In the genomic region with DNA sequence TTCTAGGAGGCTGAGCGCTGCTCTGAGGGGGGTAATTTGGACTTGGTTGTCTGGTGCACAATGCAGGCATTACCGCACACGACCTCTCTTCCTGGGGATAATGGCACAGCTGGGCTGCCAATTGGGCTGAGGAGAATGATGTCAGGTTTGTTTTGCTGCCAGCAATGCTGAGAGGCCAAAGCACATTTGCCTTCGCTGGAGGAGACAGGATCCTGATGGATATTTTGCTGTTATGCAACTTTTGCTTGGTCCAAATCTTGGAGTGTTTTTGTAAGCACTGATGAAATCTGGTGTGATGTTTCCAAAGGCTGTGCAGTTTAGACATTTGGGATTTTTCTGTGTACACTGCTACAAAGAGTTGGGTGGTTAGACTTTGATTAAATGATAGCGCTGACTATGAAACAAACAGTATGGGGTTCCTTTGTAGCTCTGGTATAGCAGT, we compare ENCODE assay signal across 11 mouse cellular contexts. TPM values are rescaled to one million over a fixed set of nuclear protein-coding genes. Genes with fewer than 3 reads are reported as not detected.
DNase-seq lines count a peak whose midpoint lies in the region; ATAC-seq and TF ChIP-seq lines count a peak whose summit lies in the region.
"Had no signal": no experiment of that assay in that cellular context is flagged by ENCODE, and none has a peak within 500 bp of the region (broad histone marks: within the 10 kb centered on the region; RNA-seq: fewer than 3 reads in every experiment).

No protein-coding gene starts in this region.

- no peak overlapping the region for H3K9ac ChIP-seq in heart, adult 2 months (ENCODE audit: low read depth, low read length)
- no peak overlapping the region for H3K9ac ChIP-seq in lung, embryonic 14.5 days
- H3K9ac ChIP-seq: heart, embryonic 13.5 days; stomach, embryonic 15.5 days had no signal

- TF ChIP-seq POLR2A in heart, adult 2 months (IDR thresholded peaks at IDR 0.05; ENCODE audit: insufficient read depth, low read depth, low read length), result no peak

- H3K27ac ChIP-seq in heart, adult 2 months, result peak overlapping the region; percentile 0; the same call in 1 of the 2 replicates
- H3K27ac ChIP-seq in heart, embryonic 10.5 days, result no peak overlapping the region
- no peak overlapping the region for H3K27ac ChIP-seq in lung, embryonic 14.5 days (ENCODE audit: low read depth)
- H3K27ac ChIP-seq: heart, embryonic 13.5 days; stomach, embryonic 15.5 days had no signal

- H3K27me3 ChIP-seq in heart, adult 2 months (ENCODE audit: control insufficient read depth, insufficient read depth, low read length), result no peaks in the 10 kb centered on the region
- H3K27me3 ChIP-seq in heart, embryonic 10.5 days (ENCODE audit: insufficient read depth, poor library complexity, severe bottlenecking), result no peaks in the 10 kb centered on the region
- H3K27me3 ChIP-seq in lung, embryonic 14.5 days (ENCODE audit: insufficient read depth, low read length), result no peaks in the 10 kb centered on the region
- H3K27me3 ChIP-seq: heart, embryonic 13.5 days; stomach, embryonic 15.5 days had no signal

- no peaks in the 10 kb centered on the region for H3K9me3 ChIP-seq in heart, embryonic 10.5 days
- H3K9me3 ChIP-seq in lung, embryonic 14.5 days (ENCODE audit: low read depth, low read length), result no peaks in the 10 kb centered on the region
- H3K9me3 ChIP-seq: stomach, embryonic 15.5 days had no signal

- 57% methylated on average over 5 of the region's 5 CpGs for WGBS in heart, adult 2 months
- WGBS in heart, embryonic 10.5 days, result 87% methylated on average over 5 of the region's 5 CpGs
- WGBS in lung, embryonic 14.5 days, result 65% methylated on average over 5 of the region's 5 CpGs

- peak; percentile 67 to 84 for DNase-seq in heart, adult 2 months
- no peak for DNase-seq in heart, embryonic 10.5 days (ENCODE audit: low spot score)
- peak; percentile 85 for DNase-seq in cerebellum, adult 11-12 months
- DNase-seq in gastrocnemius, postnatal 25 days, result peak; percentile 15
- DNase-seq in lung, embryonic 14.5 days, result peak; percentile 82
- no peak for DNase-seq in thymus, postnatal 10 days (ENCODE audit: low spot score in 2 of 2)
- DNase-seq in adrenal gland, adult 18-20 months (ENCODE audit: low spot score in 2 of 2), result no peak
- DNase-seq in embryo, embryonic 9.5 days (ENCODE audit: extremely low spot score), result no peak

- ATAC-seq in lung, embryonic 14.5 days (ENCODE audit: insufficient read depth), result peak; percentile 87

- no peaks in the 10 kb centered on the region for H3K79me2 ChIP-seq in heart, adult 2 months (replicated peaks; ENCODE audit: control insufficient read depth, insufficient read depth, low read length)

- no peak overlapping the region for H3K4me3 ChIP-seq in heart, adult 2 months
- no peak overlapping the region for H3K4me3 ChIP-seq in heart, embryonic 10.5 days
- H3K4me3 ChIP-seq in lung, embryonic 14.5 days (ENCODE audit: low read depth, low read length), result no peak overlapping the region
- H3K4me3 ChIP-seq: heart, embryonic 13.5 days; myocyte; stomach, embryonic 15.5 days had no signal

- H3K4me1 ChIP-seq in heart, adult 2 months (ENCODE audit: control insufficient read depth, insufficient read depth, low read length), result peaks cover 2% of the 10 kb centered on the region
- peaks cover 9% of the 10 kb centered on the region for H3K4me1 ChIP-seq in heart, embryonic 10.5 days
- H3K4me1 ChIP-seq in lung, embryonic 14.5 days (ENCODE audit: insufficient read depth), result no peaks in the 10 kb centered on the region
- H3K4me1 ChIP-seq: stomach, embryonic 15.5 days had no signal

- TF ChIP-seq EP300 in heart, adult 2 months (IDR thresholded peaks at IDR 0.05; ENCODE audit: insufficient read depth, low read depth, low read length), result 0 out of 2 replicates have a peak, but pooled peaks have one; percentile 31

- no peaks in the 10 kb centered on the region for H3K36me3 ChIP-seq in heart, adult 2 months (ENCODE audit: control insufficient read depth, insufficient read depth, low read length)
- H3K36me3 ChIP-seq in heart, embryonic 10.5 days, result no peaks in the 10 kb centered on the region
- no peaks in the 10 kb centered on the region for H3K36me3 ChIP-seq in lung, embryonic 14.5 days (ENCODE audit: insufficient read depth)
- H3K36me3 ChIP-seq: heart, embryonic 13.5 days; stomach, embryonic 15.5 days had no signal

- H3K4me2 ChIP-seq in lung, embryonic 14.5 days, result no peak overlapping the region
- H3K4me2 ChIP-seq: heart, embryonic 13.5 days; stomach, embryonic 15.5 days had no signal

- TF ChIP-seq CTCF in heart, adult 2 months (IDR thresholded peaks at IDR 0.05), result no peak
- no peak for TF ChIP-seq CTCF in lung, embryonic 14.5 days (IDR thresholded peaks at IDR 0.05; ENCODE audit: low read depth)

- intact Hi-C loops in heart, adult 2 months (cut with DNase I), result loop anchor here (10.0 kb wide), 1 partner anchor 74 kb away; no protein-coding TSS in a partner anchor

RNA-seq across cellular contexts. Expression of a gene that starts 46.8 kb away (rescaled TPM):
- not detected for total RNA-seq in heart, adult 2 months (2021)
- not detected in 2 replicates for polyA plus RNA-seq in heart, adult 2 months (2012; rRNA removed)
- polyA plus RNA-seq in heart, embryonic 10.5 days (2016; fragmentation: Nextera tagmentation; extraction: Ambion mirVana), result 1.6 and 2.5 TPM in 2 replicates
- not detected for total RNA-seq in gastrocnemius, postnatal 25 days (2021)
- 0.16 and 0.30 TPM in 2 replicates for polyA plus RNA-seq in lung, embryonic 14.5 days (2014; fragmentation: Nextera tagmentation; extraction: Ambion mirVana)
- not detected for total RNA-seq in adrenal gland, adult 18-20 months (2021)
- polyA plus RNA-seq: myocyte had no signal

Comparison
In these comparisons a context has a peak if more than half of its experiments do, and no peak if none do; other contexts are left out.
1. DNase-seq: peak in heart, adult 2 months (2 of 2), cerebellum, adult 11-12 months (single experiment), gastrocnemius, postnatal 25 days (single experiment) and lung, embryonic 14.5 days (single experiment); none in heart, embryonic 10.5 days (single experiment), thymus, postnatal 10 days (0 of 2), adrenal gland, adult 18-20 months (0 of 2) and embryo, embryonic 9.5 days (single experiment).